Mouse (Mus musculus): Measurements from ENCODE around the gene Marcks. TPM values are rescaled to one million over a fixed set of nuclear protein-coding genes. Genes with fewer than 3 reads are reported as not detected.

The Marcks gene
- polyA plus RNA-seq, 1 experiment from 2014 or later, result 211 TPM

DNA sequence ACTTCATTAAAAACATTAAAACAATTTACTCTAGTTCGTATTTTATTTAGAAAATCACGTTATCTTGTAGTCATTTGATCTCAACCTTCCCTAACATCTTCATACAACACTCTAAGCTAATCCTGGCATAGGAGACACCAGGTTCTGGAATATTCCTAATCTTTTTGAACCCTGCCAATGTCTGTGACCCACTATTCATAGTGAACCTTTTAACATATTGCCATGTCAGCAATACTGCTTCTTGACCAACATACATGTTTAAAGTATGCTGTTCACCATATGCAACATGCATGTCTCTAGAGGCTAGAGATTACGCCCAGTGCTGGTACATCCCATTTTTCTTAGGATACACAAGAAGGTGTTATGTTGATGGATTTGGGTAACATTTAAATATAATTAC, 9.1 kb downstream of the Marcks start:
- H3K4me2 ChIP-seq (ENCODE audit: low read depth, severe bottlenecking), result no peak overlapping the region
- no peaks in the 10 kb centered on the region for H3K4me1 ChIP-seq (ENCODE audit: control insufficient read depth, insufficient read depth, low read length)
- 90% methylated on average over 3 of the region's 3 CpGs for WGBS
- H3K9ac ChIP-seq (ENCODE audit: low read length), result no peak overlapping the region
- no peak overlapping the region for H3K4me3 ChIP-seq (ENCODE audit: low read depth, low read length)
- H3K27me3 ChIP-seq (ENCODE audit: control insufficient read depth, insufficient read depth, low read length), result no peaks in the 10 kb centered on the region
- H3K27ac ChIP-seq (replicated peaks; ENCODE audit: low read depth, low read length), result no peak overlapping the region
- DNase-seq (ENCODE audit: low spot score), result no peak
- peaks cover 2% of the 10 kb centered on the region; the same call in 1 of the 2 replicates for H3K36me3 ChIP-seq (ENCODE audit: control insufficient read depth, insufficient read depth, low read length)
- H3K9me3 ChIP-seq (ENCODE audit: control insufficient read depth, low read length), result no peaks in the 10 kb centered on the region
- no peak for ATAC-seq (ENCODE audit: insufficient number of reproducible peaks, low FRiP score, low TSS enrichment, low read depth)

DNA sequence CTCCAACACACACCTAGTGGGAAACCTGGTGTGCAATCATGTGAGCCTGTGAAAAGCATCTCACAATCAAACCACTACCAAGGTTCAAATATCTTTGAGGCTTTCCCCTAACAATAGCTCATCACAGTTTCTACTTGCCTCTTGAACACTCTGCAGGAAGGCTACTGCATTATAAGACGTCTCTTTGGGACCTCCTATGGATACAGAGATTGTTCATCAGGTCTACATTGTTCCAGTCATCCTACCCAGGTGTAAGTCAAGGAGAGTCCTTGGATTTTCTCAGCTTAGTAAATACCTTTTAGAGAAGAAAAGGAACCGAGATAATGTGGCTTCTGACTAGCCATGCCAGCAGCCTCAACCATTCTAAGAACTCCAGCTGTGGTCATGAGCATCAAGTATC, 23.4 kb downstream of the Marcks start:
- 76% methylated on average over 2 of the region's 2 CpGs for WGBS
- H3K4me3 ChIP-seq (ENCODE audit: low read depth, low read length), result no peak overlapping the region

DNA sequence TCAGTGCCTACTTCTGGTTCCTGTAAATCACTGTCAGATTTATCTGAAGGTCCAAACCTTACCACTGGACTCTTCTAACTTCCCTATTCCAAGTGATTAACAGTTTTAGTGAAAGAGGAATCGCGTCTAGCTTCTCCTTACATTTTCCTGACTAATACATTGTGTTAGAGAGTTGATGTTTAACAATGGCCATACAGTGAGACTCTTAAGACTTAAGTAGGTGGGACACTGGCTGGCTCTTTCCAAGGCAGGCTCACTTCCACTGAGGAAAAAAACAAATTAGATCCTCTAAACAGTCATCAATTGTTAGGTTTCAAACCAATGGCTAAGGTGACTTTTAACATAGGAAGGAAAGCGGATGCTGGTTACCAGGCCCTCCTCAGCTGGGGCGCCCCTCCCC, 25.9 kb downstream of the Marcks start:
- Histone ChIP-seq H3K9ac (ENCODE audit: low read length) (no peak overlapping the region), H3K4me1 (ENCODE audit: control insufficient read depth, insufficient read depth, low read length) (peaks cover 8% of the 10 kb centered on the region), H3K36me3 (ENCODE audit: control insufficient read depth, insufficient read depth, low read length) (no peaks in the 10 kb centered on the region), H3K4me2 (ENCODE audit: low read depth, severe bottlenecking) (no peak overlapping the region; the same call in 1 of the 2 replicates), H3K27me3 (ENCODE audit: control insufficient read depth, insufficient read depth, low read length) (no peaks in the 10 kb centered on the region), H3K9me3 (ENCODE audit: control insufficient read depth, low read length) (no peaks in the 10 kb centered on the region), H3K27ac (replicated peaks; ENCODE audit: low read depth, low read length) (no peak overlapping the region), H3K4me3 (ENCODE audit: low read depth, low read length) (no peak overlapping the region)
- 35% methylated on average over 4 of the region's 4 CpGs for WGBS
- ATAC-seq (ENCODE audit: insufficient number of reproducible peaks, low FRiP score, low TSS enrichment, low read depth), result no peak
- DNase-seq (ENCODE audit: low spot score), result no peak

More for the DNA sequence above, 23.4 kb downstream of the Marcks start:
- Histone ChIP-seq H3K27ac (replicated peaks; ENCODE audit: low read depth, low read length) (no peak overlapping the region), H3K9ac (ENCODE audit: low read length) (no peak overlapping the region), H3K4me2 (ENCODE audit: low read depth, severe bottlenecking) (no peak overlapping the region), H3K9me3 (ENCODE audit: control insufficient read depth, low read length) (no peaks in the 10 kb centered on the region), H3K36me3 (ENCODE audit: control insufficient read depth, insufficient read depth, low read length) (no peaks in the 10 kb centered on the region), H3K4me1 (ENCODE audit: control insufficient read depth, insufficient read depth, low read length) (peaks cover 8% of the 10 kb centered on the region), H3K27me3 (ENCODE audit: control insufficient read depth, insufficient read depth, low read length) (no peaks in the 10 kb centered on the region)
- DNase-seq (ENCODE audit: low spot score) (no peak), ATAC-seq (ENCODE audit: insufficient number of reproducible peaks, low FRiP score, low TSS enrichment, low read depth) (no peak)

DNA sequence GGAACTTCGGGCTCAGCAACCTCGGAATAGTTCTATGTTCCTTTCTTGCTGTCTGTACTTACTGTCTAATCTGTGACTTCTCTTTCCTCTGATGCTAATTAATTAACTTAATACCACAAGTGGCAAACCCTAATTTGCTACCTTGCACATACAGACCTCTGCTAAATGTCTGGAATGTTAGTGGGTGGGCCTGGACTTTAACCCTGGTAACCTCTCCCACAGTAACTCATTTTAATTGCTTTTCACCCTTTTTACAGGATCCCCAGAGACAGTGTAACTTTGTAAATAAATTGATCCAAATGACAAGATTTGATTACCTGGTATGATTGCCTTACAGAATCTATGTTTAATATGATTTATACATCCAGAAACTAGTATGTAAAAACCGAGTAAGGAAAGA, 26.4 kb downstream of the Marcks start:
- Histone ChIP-seq H3K27ac (replicated peaks; ENCODE audit: low read depth, low read length) (no peak overlapping the region), H3K4me1 (ENCODE audit: control insufficient read depth, insufficient read depth, low read length) (peaks cover 8% of the 10 kb centered on the region), H3K9me3 (ENCODE audit: control insufficient read depth, low read length) (no peaks in the 10 kb centered on the region), H3K36me3 (ENCODE audit: control insufficient read depth, insufficient read depth, low read length) (no peaks in the 10 kb centered on the region), H3K27me3 (ENCODE audit: control insufficient read depth, insufficient read depth, low read length) (no peaks in the 10 kb centered on the region), H3K9ac (ENCODE audit: low read length) (no peak overlapping the region), H3K4me3 (ENCODE audit: low read depth, low read length) (no peak overlapping the region), H3K4me2 (ENCODE audit: low read depth, severe bottlenecking) (no peak overlapping the region)
- ATAC-seq (ENCODE audit: insufficient number of reproducible peaks, low FRiP score, low TSS enrichment, low read depth) (no peak), DNase-seq (ENCODE audit: low spot score) (no peak)
- 47% methylated on average over 3 of the region's 3 CpGs for WGBS

DNA sequence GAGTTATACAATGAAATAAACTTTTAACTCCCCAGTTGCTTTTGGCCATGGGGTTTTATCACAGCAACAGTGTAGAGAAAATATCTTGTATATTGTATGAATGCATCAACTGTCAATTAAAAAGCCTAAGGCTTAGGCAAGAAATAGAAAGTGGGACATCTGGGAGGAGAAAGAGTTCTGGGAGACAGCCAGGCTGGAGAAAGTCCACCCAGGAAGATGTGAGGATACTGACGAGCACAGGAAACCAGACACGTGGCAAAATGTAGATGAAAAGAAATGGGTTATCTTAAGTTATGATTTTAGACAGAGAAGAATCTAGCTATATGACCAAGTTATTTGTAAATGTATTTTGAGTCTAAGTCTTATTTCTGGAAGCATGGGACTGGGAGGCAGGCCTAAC, 27.3 kb downstream of the Marcks start:
- no peak overlapping the region for H3K4me2 ChIP-seq (ENCODE audit: low read depth, severe bottlenecking)
- no peak overlapping the region for H3K27ac ChIP-seq (replicated peaks; ENCODE audit: low read depth, low read length)
- no peaks in the 10 kb centered on the region for H3K36me3 ChIP-seq (ENCODE audit: control insufficient read depth, insufficient read depth, low read length)
- ATAC-seq (ENCODE audit: insufficient number of reproducible peaks, low FRiP score, low TSS enrichment, low read depth) (no peak), DNase-seq (ENCODE audit: low spot score) (no peak)
- no peak overlapping the region for H3K4me3 ChIP-seq (ENCODE audit: low read depth, low read length)
- no peak overlapping the region for H3K9ac ChIP-seq (ENCODE audit: low read length)
- no peaks in the 10 kb centered on the region for H3K27me3 ChIP-seq (ENCODE audit: control insufficient read depth, insufficient read depth, low read length)
- WGBS, result 70% methylated on average over 2 of the region's 2 CpGs
- no peaks in the 10 kb centered on the region for H3K9me3 ChIP-seq (ENCODE audit: control insufficient read depth, low read length)
- H3K4me1 ChIP-seq (ENCODE audit: control insufficient read depth, insufficient read depth, low read length), result peaks cover 8% of the 10 kb centered on the region

DNA sequence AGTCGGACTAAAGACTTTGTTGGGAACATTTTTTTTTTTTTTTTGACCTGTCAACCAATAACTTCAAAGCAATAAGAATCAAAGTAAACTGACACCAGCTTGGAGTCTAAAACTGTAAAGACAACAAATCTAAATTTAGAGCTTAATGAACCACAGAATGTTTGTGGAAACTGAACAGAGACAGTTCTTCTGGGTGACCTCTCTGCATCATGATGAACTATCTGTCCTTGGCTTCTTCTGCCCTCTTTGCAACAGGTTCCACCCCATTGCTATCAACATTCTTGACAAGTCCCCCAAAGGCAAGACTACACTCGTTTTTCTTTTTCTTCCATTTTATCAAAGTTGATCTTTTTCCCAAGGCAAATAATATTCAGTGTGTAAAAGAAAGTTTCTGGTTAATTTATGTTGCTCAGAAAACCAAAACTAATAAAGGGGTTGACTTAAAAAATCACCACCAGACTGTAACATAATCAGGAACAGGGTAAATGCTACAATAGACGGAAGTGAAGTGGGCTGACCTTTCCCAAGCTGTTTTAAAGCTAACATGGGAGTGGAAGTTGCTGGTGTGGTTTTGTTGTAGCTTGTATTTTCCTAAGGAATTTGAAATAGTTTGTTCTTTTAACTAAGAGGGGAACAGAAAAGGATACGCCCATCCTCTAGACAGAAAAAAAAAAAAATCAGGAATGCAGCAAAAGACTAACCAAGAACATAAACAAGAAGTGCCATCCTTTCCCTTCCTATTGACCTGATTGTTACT, 31.7 kb downstream of the Marcks start:
- H3K4me3 ChIP-seq (ENCODE audit: low read depth, low read length), result no peak overlapping the region
- H3K9me3 ChIP-seq (ENCODE audit: control insufficient read depth, low read length), result no peaks in the 10 kb centered on the region
- no peak overlapping the region for H3K27ac ChIP-seq (replicated peaks; ENCODE audit: low read depth, low read length)
- H3K9ac ChIP-seq (ENCODE audit: low read length), result no peak overlapping the region
- no peaks in the 10 kb centered on the region for H3K27me3 ChIP-seq (ENCODE audit: control insufficient read depth, insufficient read depth, low read length)
- WGBS, result 62% methylated on average over 4 of the region's 4 CpGs
- no peaks in the 10 kb centered on the region for H3K4me1 ChIP-seq (ENCODE audit: control insufficient read depth, insufficient read depth, low read length)
- H3K36me3 ChIP-seq (ENCODE audit: control insufficient read depth, insufficient read depth, low read length), result no peaks in the 10 kb centered on the region
- H3K4me2 ChIP-seq (ENCODE audit: low read depth, severe bottlenecking), result no peak overlapping the region
- ATAC-seq (ENCODE audit: insufficient number of reproducible peaks, low FRiP score, low TSS enrichment, low read depth) (no peak), DNase-seq (ENCODE audit: low spot score) (no peak)

DNA sequence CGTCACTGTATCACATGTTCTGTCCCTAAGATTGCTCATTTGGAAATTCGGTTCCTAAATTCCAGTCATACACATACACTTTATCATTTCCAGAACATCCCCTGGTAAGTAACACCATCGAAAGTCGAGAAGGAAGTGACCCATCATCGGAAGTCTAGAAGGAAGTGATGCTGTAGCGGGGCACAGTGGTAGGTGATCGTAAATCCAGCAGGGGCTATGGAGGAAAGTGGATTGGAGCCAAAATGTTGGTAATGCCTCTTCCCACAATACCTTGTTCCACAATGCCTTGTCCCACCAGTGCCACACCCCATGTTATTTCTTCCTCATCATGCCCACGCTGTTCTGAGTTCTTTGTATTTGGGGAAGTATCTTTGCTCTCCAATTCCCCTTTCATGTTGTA, 32.4 kb downstream of the Marcks start:
- Histone ChIP-seq H3K4me1 (ENCODE audit: control insufficient read depth, insufficient read depth, low read length) (no peaks in the 10 kb centered on the region), H3K27ac (replicated peaks; ENCODE audit: low read depth, low read length) (no peak overlapping the region), H3K9me3 (ENCODE audit: control insufficient read depth, low read length) (no peaks in the 10 kb centered on the region), H3K36me3 (ENCODE audit: control insufficient read depth, insufficient read depth, low read length) (no peaks in the 10 kb centered on the region), H3K9ac (ENCODE audit: low read length) (no peak overlapping the region), H3K4me2 (ENCODE audit: low read depth, severe bottlenecking) (no peak overlapping the region), H3K4me3 (ENCODE audit: low read depth, low read length) (no peak overlapping the region), H3K27me3 (ENCODE audit: control insufficient read depth, insufficient read depth, low read length) (no peaks in the 10 kb centered on the region)
- DNase-seq (ENCODE audit: low spot score), result no peak
- WGBS, result 88% methylated on average over 8 of the region's 8 CpGs
- no peak for ATAC-seq (ENCODE audit: insufficient number of reproducible peaks, low FRiP score, low TSS enrichment, low read depth)

DNA sequence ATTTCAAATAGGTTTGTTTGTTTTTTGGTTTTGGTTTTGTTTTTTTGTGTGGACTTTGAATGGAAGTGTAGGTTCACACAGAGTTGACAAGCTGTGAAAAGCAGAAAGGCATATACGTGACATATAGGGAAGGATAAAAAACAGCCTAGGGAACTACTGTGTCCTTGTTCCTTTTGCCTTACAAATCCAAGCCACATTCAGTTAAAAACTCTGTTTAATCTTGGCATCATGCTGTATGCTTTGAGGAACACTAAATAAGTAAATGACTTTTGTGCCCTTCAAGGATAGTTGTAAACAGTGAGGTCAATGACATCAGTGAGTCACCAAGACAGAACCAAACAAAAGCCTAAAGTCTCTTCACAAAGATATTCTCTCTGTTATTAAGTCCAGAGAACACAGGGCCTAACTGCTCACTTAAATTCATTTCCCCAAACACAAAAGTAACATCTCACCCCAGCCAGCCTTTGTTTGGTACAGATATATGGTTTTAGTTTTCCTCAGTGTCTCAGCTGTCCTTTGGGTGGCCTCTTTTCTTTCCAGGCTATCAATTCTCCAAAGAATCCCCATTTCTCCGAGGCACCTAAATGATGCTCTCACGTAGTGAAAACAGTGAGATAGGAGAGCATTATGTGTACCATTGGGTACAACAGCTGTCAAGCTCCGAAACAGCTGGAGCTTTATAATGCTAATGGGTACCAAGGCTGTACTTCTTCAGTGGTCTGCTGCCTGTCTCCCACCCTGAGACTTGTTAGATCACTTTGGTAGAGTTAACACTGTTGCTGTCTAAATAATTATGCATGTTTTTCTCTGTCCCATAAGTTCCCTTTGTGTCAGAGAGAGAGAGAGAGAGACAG, 36.3 kb downstream of the Marcks start:
- Histone ChIP-seq H3K4me2 (ENCODE audit: low read depth, severe bottlenecking) (no peak overlapping the region), H3K9ac (ENCODE audit: low read length) (no peak overlapping the region), H3K9me3 (ENCODE audit: control insufficient read depth, low read length) (no peaks in the 10 kb centered on the region), H3K4me3 (ENCODE audit: low read depth, low read length) (no peak overlapping the region), H3K27ac (replicated peaks; ENCODE audit: low read depth, low read length) (no peak overlapping the region), H3K4me1 (ENCODE audit: control insufficient read depth, insufficient read depth, low read length) (no peaks in the 10 kb centered on the region), H3K36me3 (ENCODE audit: control insufficient read depth, insufficient read depth, low read length) (no peaks in the 10 kb centered on the region), H3K27me3 (ENCODE audit: control insufficient read depth, insufficient read depth, low read length) (no peaks in the 10 kb centered on the region)
- WGBS, result 80% methylated on average over 4 of the region's 4 CpGs
- no peak for ATAC-seq (ENCODE audit: insufficient number of reproducible peaks, low FRiP score, low TSS enrichment, low read depth)
- DNase-seq (ENCODE audit: low spot score), result no peak
